Mouse (Mus musculus): ENCODE data around the gene Ccdc73. TPM values are rescaled to one million over a fixed set of nuclear protein-coding genes. Genes with fewer than 3 reads are reported as not detected.

Ccdc73 gene
- polyA plus RNA-seq, 1 experiment from 2014 or later, result 10.8 TPM

DNA sequence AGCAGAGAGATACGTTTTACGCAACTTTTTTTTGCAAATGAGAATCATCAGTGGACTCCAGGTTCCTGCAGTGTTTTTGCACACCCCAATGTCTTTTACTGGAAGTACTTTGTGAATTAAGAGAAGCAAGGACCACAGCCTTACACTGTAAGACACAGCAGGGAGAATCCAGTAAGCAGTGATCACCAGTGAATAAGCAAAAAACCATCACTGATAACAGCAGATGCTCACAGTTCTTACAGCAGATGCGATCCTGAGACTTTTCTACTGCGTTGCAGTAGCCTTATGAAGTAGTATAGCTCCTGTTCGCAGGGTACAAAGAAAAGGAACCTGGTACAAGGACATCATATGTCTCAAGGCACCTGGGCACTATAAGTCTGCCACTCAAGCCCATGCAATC is 162.9 kb downstream of the Ccdc73 start:
- Histone ChIP-seq H3K36me3 (no peaks in the 10 kb centered on the region), H3K9ac (no peak overlapping the region), H3K9me3 (no peaks in the 10 kb centered on the region), H3K4me2 (replicated peaks) (no peak overlapping the region), H3K4me3 (no peak overlapping the region), H3K27me3 (no peaks in the 10 kb centered on the region), H3K27ac (no peak overlapping the region), H3K4me1 (no peaks in the 10 kb centered on the region)
- ATAC-seq (ENCODE audit: insufficient number of reproducible peaks, insufficient read depth, low FRiP score, low TSS enrichment), result no peak
- WGBS, result 92% methylated on average over 5 of the region's 5 CpGs

DNA sequence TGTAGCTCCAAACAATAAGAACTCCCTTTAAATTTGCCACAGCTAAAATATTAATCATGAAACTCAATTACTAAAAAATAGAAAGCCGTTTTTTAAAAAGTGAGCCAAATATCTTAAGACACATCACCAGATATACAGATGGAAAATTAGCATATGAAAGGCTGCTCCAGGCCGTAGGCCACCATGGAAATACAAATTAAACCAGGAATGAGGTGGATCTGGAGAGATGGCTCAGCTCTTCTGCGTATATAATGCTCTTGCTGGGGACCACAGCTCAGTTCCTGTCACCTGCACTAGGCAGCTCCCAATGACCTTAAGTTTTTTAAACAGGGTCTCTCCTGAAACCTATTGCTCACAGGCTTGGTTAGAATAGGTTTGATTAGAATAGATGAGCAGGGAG is 166.5 kb downstream of the Ccdc73 start:
- Histone ChIP-seq H3K36me3 (no peaks in the 10 kb centered on the region), H3K9me3 (no peaks in the 10 kb centered on the region), H3K4me1 (no peaks in the 10 kb centered on the region)

DNA sequence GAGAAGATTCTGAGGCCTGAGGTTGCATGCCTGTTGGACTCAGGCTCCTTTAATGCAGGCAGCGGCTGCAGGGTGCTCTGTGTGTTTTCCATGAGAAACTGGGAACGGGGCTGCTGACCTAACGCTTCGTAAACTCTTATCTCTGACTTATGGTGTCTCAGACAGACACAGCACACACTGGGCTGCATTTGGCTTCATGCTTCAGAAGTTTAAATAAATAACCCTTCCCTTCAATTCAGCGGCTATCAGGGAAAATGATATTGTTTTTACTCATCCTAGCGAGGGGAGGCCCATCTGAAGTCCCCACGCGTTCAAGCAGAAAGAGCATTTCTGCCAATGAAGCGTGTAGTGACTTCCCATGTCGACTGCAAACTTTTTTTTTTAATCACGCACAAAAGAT is 168.4 kb downstream of the Ccdc73 start:
- H3K9ac ChIP-seq, result no peak overlapping the region
- no peak overlapping the region for H3K27ac ChIP-seq
- H3K36me3 ChIP-seq, result no peaks in the 10 kb centered on the region
- ATAC-seq (ENCODE audit: insufficient number of reproducible peaks, insufficient read depth, low FRiP score, low TSS enrichment), result no peak
- 86% methylated on average over 11 of the region's 11 CpGs for WGBS
- no peak overlapping the region for H3K4me3 ChIP-seq
- no peaks in the 10 kb centered on the region for H3K27me3 ChIP-seq
- H3K4me2 ChIP-seq (replicated peaks), result no peak overlapping the region
- no peaks in the 10 kb centered on the region for H3K9me3 ChIP-seq
- no peaks in the 10 kb centered on the region for H3K4me1 ChIP-seq

More for the DNA sequence above, 166.5 kb downstream of the Ccdc73 start:
- H3K9ac ChIP-seq, result no peak overlapping the region
- no peak overlapping the region for H3K27ac ChIP-seq
- 70% methylated on average over 3 of the region's 3 CpGs for WGBS
- no peak for ATAC-seq (ENCODE audit: insufficient number of reproducible peaks, insufficient read depth, low FRiP score, low TSS enrichment)
- H3K4me3 ChIP-seq, result no peak overlapping the region
- no peak overlapping the region for H3K4me2 ChIP-seq (replicated peaks)
- H3K27me3 ChIP-seq, result no peaks in the 10 kb centered on the region

DNA sequence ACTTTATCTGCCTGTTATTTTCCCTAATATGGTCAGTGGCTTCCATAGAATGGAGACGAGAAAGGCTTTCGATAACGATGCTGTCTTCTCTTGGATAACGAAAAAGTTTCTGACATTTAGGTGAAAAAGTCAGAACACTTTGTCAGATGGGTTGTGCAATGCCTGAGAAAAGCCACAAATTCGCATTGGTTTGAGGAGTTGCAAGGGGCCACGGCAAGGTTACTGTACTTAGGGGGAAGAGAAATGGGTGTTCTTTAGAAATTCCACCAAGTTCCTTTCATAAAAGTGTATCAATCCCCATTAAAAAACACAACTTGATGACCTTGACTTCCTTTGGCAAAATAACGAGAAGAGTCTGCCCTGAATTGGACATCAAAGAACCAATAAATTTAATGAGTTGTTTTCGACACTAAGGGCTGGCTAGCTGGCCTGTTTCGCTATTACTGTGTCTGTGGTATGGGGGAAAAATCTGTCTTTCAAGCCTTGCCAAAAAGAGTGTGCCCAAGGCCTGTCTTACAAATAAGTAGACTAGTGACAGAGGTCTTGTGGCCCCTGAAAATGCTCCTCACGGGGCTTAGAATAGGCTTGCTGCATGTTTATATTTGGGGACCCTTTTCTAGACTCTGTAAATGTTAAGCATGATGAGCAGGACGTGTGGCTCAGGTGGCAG is 168.9 kb downstream of the Ccdc73 start:
- no peak for ATAC-seq (ENCODE audit: insufficient number of reproducible peaks, insufficient read depth, low FRiP score, low TSS enrichment)
- WGBS, result 85% methylated on average over 11 of the region's 11 CpGs
- Histone ChIP-seq H3K9ac (no peak overlapping the region), H3K27me3 (no peaks in the 10 kb centered on the region), H3K27ac (no peak overlapping the region), H3K36me3 (no peaks in the 10 kb centered on the region), H3K4me1 (no peaks in the 10 kb centered on the region), H3K9me3 (no peaks in the 10 kb centered on the region), H3K4me3 (no peak overlapping the region), H3K4me2 (replicated peaks) (no peak overlapping the region)

DNA sequence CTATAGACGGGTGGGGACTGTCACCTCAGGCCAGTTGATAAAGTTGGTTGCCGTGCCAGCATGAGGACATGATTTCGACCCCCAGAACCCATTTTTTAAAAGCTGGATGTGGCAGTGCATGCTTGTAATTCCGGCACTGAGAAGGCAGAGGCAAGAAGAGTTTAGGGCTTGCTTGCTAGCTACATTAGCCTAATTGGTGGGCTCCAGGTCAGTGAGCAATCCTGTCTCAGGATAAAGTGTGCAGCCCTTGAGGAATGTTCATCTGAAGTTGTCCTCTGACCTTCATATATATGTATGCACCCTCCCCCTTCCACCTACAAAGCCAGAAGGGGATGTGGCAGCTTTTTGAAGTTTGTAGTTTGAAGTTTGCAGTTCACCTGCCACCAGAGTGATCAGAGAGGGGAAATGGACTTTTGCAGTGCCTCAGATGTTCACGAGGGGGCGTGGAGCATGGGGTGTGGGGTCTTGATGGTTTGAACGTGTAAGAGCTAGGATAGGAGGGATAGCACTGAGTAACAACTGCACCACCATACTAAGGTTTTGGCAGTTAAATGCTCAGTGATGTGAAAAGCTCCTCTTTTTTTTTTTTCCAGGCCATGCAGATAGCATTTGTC is 170.5 kb downstream of the Ccdc73 start:
- 81% methylated on average over 7 of the region's 7 CpGs for WGBS

DNA sequence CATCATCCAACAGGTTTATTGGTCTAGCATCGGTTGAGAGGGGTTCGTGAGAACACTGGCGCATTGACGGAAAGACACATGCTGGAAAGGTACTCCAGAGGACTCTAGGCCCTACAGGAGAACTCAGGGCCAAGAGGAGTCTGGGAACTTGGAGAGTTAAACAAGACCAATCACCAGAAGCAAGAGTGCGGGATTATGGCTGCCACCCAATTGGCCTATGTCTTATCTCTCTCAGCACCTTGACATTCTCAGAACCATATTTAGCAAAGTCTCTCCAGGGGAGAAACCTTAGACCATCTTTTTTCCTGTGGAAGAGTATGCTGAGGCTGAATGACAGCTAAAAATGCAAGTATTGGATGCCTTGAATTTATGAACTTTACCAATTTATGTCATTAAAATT is 171.3 kb downstream of the Ccdc73 start:
- 91% methylated on average over 5 of the region's 5 CpGs for WGBS
- H3K36me3 ChIP-seq, result no peaks in the 10 kb centered on the region
- no peaks in the 10 kb centered on the region for H3K27me3 ChIP-seq
- no peak overlapping the region for H3K4me3 ChIP-seq
- no peak for ATAC-seq (ENCODE audit: insufficient number of reproducible peaks, insufficient read depth, low FRiP score, low TSS enrichment)
- no peaks in the 10 kb centered on the region for H3K9me3 ChIP-seq
- no peak overlapping the region for H3K4me2 ChIP-seq (replicated peaks)
- H3K4me1 ChIP-seq, result no peaks in the 10 kb centered on the region
- H3K9ac ChIP-seq, result no peak overlapping the region
- no peak overlapping the region for H3K27ac ChIP-seq

More for the DNA sequence above, 170.5 kb downstream of the Ccdc73 start:
- Histone ChIP-seq H3K27ac (no peak overlapping the region), H3K4me1 (no peaks in the 10 kb centered on the region), H3K4me2 (replicated peaks) (no peak overlapping the region), H3K36me3 (no peaks in the 10 kb centered on the region), H3K9ac (no peak overlapping the region), H3K27me3 (no peaks in the 10 kb centered on the region), H3K9me3 (no peaks in the 10 kb centered on the region), H3K4me3 (no peak overlapping the region)
- no peak for ATAC-seq (ENCODE audit: insufficient number of reproducible peaks, insufficient read depth, low FRiP score, low TSS enrichment)

DNA sequence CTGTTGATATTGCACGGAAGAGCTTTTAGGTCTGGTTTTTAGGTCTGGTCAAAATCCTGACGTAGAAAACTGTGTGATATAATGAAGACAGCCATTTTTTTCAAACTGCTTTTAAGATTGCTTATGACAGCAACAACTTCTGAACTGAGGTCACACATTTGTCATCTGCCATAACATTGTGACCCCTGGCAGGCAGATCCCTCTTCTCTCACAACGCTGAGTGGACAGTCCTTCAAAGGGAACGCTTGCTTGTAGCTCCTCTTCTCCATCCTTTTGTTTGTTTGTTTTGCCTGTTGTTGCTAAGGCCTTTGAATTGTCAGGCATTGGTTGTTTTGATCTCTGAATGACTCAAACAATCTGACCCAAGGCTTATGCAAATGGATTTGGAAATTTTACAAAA is 173.3 kb downstream of the Ccdc73 start:
- Histone ChIP-seq H3K9ac (no peak overlapping the region), H3K27ac (no peak overlapping the region), H3K4me2 (replicated peaks) (no peak overlapping the region), H3K27me3 (no peaks in the 10 kb centered on the region), H3K36me3 (no peaks in the 10 kb centered on the region), H3K9me3 (no peaks in the 10 kb centered on the region), H3K4me3 (no peak overlapping the region), H3K4me1 (no peaks in the 10 kb centered on the region)
- no peak for ATAC-seq (ENCODE audit: insufficient number of reproducible peaks, insufficient read depth, low FRiP score, low TSS enrichment)
- 78% methylated on average over 4 of the region's 4 CpGs for WGBS

DNA sequence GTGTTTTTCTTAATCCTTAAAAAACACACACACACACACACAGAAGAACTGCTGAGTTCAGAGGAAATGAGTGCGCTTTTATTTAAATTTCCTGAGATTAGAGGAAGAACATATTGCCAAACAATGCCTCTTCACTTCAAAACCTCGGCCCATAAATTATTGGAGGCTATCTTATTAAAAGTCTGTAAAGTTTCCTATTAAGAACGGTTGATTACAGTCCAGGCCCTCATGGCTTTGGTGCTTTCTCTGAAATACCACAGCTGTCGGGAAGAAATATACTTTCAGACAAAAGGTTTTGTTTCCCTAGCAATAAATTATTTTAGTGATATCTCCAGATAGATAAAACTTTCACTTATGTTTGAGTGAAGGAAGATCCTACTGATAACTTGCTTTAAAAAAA is 175.5 kb downstream of the Ccdc73 start:
- Histone ChIP-seq H3K9ac (no peak overlapping the region), H3K27me3 (no peaks in the 10 kb centered on the region), H3K4me1 (no peaks in the 10 kb centered on the region), H3K4me3 (no peak overlapping the region), H3K36me3 (no peaks in the 10 kb centered on the region), H3K9me3 (no peaks in the 10 kb centered on the region), H3K4me2 (replicated peaks) (no peak overlapping the region), H3K27ac (no peak overlapping the region)
- ATAC-seq (ENCODE audit: insufficient number of reproducible peaks, insufficient read depth, low FRiP score, low TSS enrichment), result no peak
- WGBS, result 84% methylated on average over 4 of the region's 4 CpGs

DNA sequence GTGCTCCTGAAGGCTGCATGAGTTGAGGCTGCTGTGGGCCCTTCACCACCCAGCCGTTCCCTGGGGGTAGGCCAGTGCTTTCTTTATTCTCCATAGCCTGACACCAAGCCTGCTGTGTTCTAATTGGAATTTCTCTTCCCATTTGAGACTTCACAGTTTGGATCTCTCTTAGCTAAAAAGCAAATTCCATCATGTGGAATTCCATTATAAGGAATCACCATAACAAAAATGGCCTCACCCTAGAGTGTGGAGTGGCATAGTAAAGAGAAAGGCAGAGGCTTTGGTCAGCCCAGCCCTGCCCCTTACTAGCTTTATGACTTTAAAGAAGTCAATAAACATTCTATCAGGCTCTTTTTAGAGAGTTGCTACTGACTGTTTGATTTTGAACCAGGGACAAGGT is 180.7 kb downstream of the Ccdc73 start:
- WGBS, result 45% methylated on average over 1 of the region's 1 CpGs
- no peak for ATAC-seq (ENCODE audit: insufficient number of reproducible peaks, insufficient read depth, low FRiP score, low TSS enrichment)
- H3K4me2 ChIP-seq (replicated peaks), result no peak overlapping the region

DNA sequence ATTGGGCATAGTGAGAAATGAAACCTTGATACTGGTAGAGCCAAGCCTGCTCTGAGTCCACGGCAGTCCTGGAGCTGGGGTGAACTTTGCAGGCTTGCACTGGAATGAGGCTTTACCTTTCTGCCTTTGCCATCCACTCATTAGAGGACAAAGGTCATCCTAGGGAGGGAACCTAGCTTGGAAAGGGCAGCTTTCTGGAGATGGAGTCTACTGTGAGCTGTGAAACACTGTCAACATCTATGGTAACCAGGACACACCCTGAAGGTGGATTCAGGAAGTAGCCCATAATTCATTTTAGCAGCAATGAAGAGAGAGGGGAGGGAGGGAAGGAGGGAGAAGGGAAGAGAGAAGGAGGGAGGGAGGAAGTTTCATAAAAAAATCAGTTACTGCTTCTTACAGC is 187.9 kb downstream of the Ccdc73 start:
- Histone ChIP-seq H3K9ac (no peak overlapping the region), H3K36me3 (no peaks in the 10 kb centered on the region), H3K4me1 (no peaks in the 10 kb centered on the region), H3K27me3 (no peaks in the 10 kb centered on the region), H3K9me3 (no peaks in the 10 kb centered on the region), H3K27ac (no peak overlapping the region), H3K4me2 (replicated peaks) (no peak overlapping the region), H3K4me3 (no peak overlapping the region)
- WGBS, result 72% methylated on average over 1 of the region's 1 CpGs
- no peak for ATAC-seq (ENCODE audit: insufficient number of reproducible peaks, insufficient read depth, low FRiP score, low TSS enrichment)

More for the DNA sequence above, 180.7 kb downstream of the Ccdc73 start:
- Histone ChIP-seq H3K27me3 (no peaks in the 10 kb centered on the region), H3K36me3 (no peaks in the 10 kb centered on the region), H3K9me3 (no peaks in the 10 kb centered on the region), H3K4me3 (no peak overlapping the region), H3K4me1 (no peaks in the 10 kb centered on the region), H3K27ac (no peak overlapping the region), H3K9ac (no peak overlapping the region)

DNA sequence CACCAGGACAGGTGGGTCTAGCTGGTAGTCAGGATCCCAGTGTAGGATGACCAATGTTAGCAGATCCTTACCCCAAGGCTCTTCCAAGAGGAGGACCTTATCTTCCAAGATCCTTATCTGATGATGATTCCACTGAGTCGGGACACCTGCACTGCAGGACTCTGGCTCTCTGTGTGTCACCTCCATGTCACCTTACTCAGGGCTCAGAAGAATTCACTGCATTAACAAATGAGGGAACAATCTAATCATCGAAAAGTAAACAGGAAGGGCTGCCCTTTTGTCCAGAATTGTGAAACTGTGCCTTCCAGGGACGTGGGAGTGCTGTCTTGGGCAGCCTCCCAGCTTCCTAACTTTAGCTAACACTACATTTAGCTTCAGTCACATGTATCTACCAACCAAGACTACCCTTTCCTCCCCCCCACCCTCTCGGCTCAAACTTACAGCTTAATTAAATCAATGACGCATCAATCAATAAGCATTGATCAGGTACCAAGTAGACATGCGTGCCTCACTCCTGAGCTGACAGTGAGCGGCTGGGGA is 191.0 kb downstream of the Ccdc73 start:
- Histone ChIP-seq H3K27me3 (no peaks in the 10 kb centered on the region), H3K4me3 (no peak overlapping the region), H3K9me3 (no peaks in the 10 kb centered on the region), H3K4me1 (no peaks in the 10 kb centered on the region), H3K4me2 (replicated peaks) (no peak overlapping the region), H3K36me3 (no peaks in the 10 kb centered on the region), H3K27ac (no peak overlapping the region), H3K9ac (no peak overlapping the region)
- 79% methylated on average over 7 of the region's 7 CpGs for WGBS
- no peak for ATAC-seq (ENCODE audit: insufficient number of reproducible peaks, insufficient read depth, low FRiP score, low TSS enrichment)

DNA sequence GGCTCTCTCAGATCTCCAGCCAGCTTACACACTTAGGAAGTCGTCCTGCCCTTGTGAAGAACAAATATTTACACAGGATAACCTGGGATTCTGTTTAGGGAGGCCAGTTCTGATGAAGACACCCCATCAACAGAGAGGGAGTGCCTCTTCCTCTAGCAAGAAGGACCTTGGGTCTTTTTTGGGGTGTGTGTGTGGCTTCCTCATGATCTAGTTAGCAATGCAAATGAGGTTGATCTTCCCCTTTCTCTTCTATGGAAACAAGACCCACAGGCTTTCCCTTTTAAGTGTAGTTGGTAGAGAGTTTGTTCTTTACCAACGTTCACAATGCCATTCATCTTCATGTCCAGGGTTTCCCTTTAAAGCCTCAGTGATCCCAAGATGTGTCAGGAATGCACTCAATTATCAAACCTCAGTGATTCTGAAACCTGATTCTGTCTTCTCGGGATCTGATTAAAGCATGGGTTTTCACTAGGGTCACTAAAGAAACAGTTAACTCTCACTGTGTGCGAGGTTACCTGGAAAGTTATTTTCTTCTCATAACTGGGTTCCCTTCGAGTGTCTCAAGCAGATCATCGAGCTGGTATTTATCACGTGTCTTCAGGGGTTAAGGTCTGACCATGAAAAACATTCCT is 195.3 kb downstream of the Ccdc73 start:
- Histone ChIP-seq H3K4me2 (replicated peaks) (no peak overlapping the region), H3K4me3 (no peak overlapping the region), H3K9ac (no peak overlapping the region), H3K4me1 (no peaks in the 10 kb centered on the region), H3K9me3 (no peaks in the 10 kb centered on the region), H3K27me3 (no peaks in the 10 kb centered on the region), H3K36me3 (no peaks in the 10 kb centered on the region), H3K27ac (no peak overlapping the region)
- 54% methylated on average over 7 of the region's 7 CpGs for WGBS
- no peak for ATAC-seq (ENCODE audit: insufficient number of reproducible peaks, insufficient read depth, low FRiP score, low TSS enrichment)
